Mouse (Mus musculus) spleen, postnatal 0 days (tissue): ENCODE data around the gene Prss27. TPM values are rescaled to one million over a fixed set of nuclear protein-coding genes. Genes with fewer than 3 reads are reported as not detected.

ENCODE experiments used
- polyA plus RNA-seq: library from polyadenylated mRNA; unstranded; fragments of >200 nt; fragmentation: Nextera tagmentation; extraction: Ambion mirVana; gene quantifications from 2 replicates; pipeline ENCODE4 v1.2.1, GENCODE M21; 2015

Prss27 gene
- polyA plus RNA-seq = not detected in 2 replicates

DNA sequence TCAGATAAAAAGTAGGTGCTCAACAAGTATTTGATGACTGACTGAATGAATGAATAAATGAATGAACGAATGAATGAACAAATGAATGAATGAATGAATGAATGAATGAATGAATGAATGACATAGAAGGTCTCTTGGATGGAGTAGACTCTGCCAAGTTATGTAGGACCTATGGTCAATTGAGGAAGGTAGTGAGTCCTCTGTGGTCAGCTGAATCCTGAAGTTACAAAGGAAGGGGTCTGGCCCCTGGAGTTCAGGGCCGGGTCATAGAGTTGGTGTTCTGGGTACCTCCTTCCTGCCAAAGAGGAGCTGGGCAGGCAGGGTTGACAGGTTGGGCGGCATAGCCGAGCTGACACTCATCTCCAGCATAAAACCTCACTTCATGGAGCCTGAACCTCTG, at the start of gene Prss27:
Prss27 (plus strand) TSS at position 301 of the 400 bp plus-strand sequence.

DNA sequence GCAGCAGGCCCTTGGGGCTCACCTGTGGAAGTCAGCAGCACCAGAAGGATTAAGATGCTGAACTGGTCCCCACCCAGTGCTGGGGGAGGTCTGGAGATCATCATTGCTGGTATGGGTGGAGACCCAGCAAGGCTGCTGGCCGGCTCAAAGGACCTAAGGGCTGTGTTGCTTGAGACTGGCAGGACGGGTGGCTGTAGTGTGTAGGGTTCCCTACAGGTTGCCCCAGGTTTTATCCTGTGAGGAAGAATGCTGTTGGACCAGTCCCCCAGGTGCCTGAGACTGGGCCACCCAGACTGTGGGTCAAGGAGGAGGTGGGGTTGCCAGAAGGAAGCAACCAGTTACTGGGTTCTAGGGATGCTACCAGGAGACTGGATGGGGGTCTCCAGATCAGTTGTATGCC, 40.0 kb upstream of the Prss27 start, which contains the start of gene Prss22:
Prss22 (minus strand) TSS at position 200 of the 400 bp plus-strand sequence.

GRCm38 (mm10) chr17:24072919-24073696, 35.2 kb downstream of the Prss27 start, which contains the start of gene Kctd5:
Gene Kctd5 (minus strand): TSS chr17:24073485.

Other genes with a start within 250 kb of the Prss27 start
- gene Srrm2, start 247.6 kb upstream of the Prss27 start, polyA plus RNA-seq = 290 and 303 TPM in 2 replicates
- gene Elob, start 209.0 kb upstream of the Prss27 start, polyA plus RNA-seq = 632 and 659 TPM in 2 replicates
- not detected in 2 replicates for gene Prss33, start 202.1 kb upstream of the Prss27 start, polyA plus RNA-seq
- gene Prss32, start 194.3 kb upstream of the Prss27 start, polyA plus RNA-seq = not detected in 2 replicates
- gene Prss41, start 194.0 kb upstream of the Prss27 start, polyA plus RNA-seq = not detected in 2 replicates
- gene Prss21, start 170.1 kb upstream of the Prss27 start, polyA plus RNA-seq = not detected in 2 replicates
- gene Dcpp1, start 157.3 kb upstream of the Prss27 start, polyA plus RNA-seq = not detected in 2 replicates
- gene Dcpp2, start 157.3 kb upstream of the Prss27 start, polyA plus RNA-seq = not detected in 2 replicates
- not detected in 2 replicates for gene Dcpp3, start 120.7 kb upstream of the Prss27 start, polyA plus RNA-seq
- gene Sbp, start 96.5 kb upstream of the Prss27 start, polyA plus RNA-seq = not detected in 2 replicates
- not detected in 2 replicates for gene Sbpl, start 82.9 kb upstream of the Prss27 start, polyA plus RNA-seq
- 0.20 and 0.36 TPM in 2 replicates for gene Prss30, start 57.6 kb upstream of the Prss27 start, polyA plus RNA-seq
- gene Prss22, start 40.0 kb upstream of the Prss27 start, polyA plus RNA-seq = not detected in 2 replicates
- gene Kctd5, start 35.3 kb downstream of the Prss27 start, polyA plus RNA-seq = 16.6 and 18.2 TPM in 2 replicates
- gene Pdpk1, start 112.8 kb downstream of the Prss27 start, polyA plus RNA-seq = 27.5 and 31.2 TPM in 2 replicates
- 31.1 and 32.9 TPM in 2 replicates for gene Amdhd2, start 125.6 kb downstream of the Prss27 start, polyA plus RNA-seq
- gene Atp6v0c, start 131.6 kb downstream of the Prss27 start, polyA plus RNA-seq = 366 and 394 TPM in 2 replicates
- 6.1 and 6.8 TPM in 2 replicates for gene Tbc1d24, start 167.4 kb downstream of the Prss27 start, polyA plus RNA-seq
- gene Ntn3, start 171.4 kb downstream of the Prss27 start, polyA plus RNA-seq = 2.1 and 2.3 TPM in 2 replicates
- 11.2 and 11.8 TPM in 2 replicates for gene Tedc2, start 182.7 kb downstream of the Prss27 start, polyA plus RNA-seq
- gene Ccnf, start 213.3 kb downstream of the Prss27 start, polyA plus RNA-seq = 62.5 and 70.6 TPM in 2 replicates